Mouse (Mus musculus): Measurements from ENCODE around the gene Dusp7. TPM values are rescaled to one million over a fixed set of nuclear protein-coding genes. Genes with fewer than 3 reads are reported as not detected.

The Dusp7 gene
- polyA plus RNA-seq, 1 experiment, result 223 TPM

- no peak overlapping the region for H3K4me3 ChIP-seq (replicated peaks; ENCODE audit: extremely low read depth, low read depth, low read length)
- WGBS, result 45% methylated on average over 7 of the region's 7 CpGs
These were observed 3.1 kb upstream of the Dusp7 start for GRCm38 (mm10) chr9:106365333-106365732.

DNA sequence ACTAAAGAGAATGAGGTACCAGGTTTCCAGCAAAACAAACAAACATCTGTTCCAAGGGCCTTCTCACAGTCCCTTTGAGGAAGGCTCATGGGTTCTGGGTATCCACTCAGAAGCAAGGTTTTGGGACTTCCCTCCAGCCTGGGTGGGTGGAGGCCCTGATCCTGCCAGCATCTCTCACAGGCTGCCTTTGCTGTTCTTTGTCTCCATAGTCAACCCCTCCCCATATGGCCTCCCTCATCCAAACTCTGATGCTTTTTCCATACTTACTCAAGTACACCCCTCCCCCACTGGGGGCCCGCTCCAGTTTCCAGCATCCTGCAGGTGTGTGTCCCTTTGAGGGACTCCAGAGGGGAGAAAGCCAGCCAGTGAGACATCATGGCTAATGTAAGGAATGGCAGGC, 2.2 kb upstream of the Dusp7 start:
- no peak overlapping the region for H3K4me3 ChIP-seq (replicated peaks; ENCODE audit: extremely low read depth, low read depth, low read length)
- WGBS, result 50% methylated on average over 1 of the region's 1 CpGs

More at GRCm38 (mm10) chr9:106365333-106365732, 3.1 kb upstream of the Dusp7 start:
- TF ChIP-seq CTCF (IDR thresholded peaks at IDR 0.05; ENCODE audit: insufficient read depth, low read length), result no peak
- DNase-seq, result no peak
- 0 out of 2 replicates have a peak, but pooled peaks cover 4% of the 10 kb centered on the region for H3K4me1 ChIP-seq (ENCODE audit: control insufficient read depth, insufficient read depth, low read length)

GRCm38 (mm10) chr9:106367001-106367400, 1.4 kb upstream of the Dusp7 start:
- Histone ChIP-seq H3K4me1 (ENCODE audit: control insufficient read depth, insufficient read depth, low read length) (peaks cover 14% of the 10 kb centered on the region), H3K4me3 (replicated peaks; ENCODE audit: extremely low read depth, low read depth, low read length) (peak overlapping the region; percentile 6)
- no peak for DNase-seq
- TF ChIP-seq CTCF (IDR thresholded peaks at IDR 0.05; ENCODE audit: insufficient read depth, low read length) (no peak), POLR2A (IDR thresholded peaks at IDR 0.05; ENCODE audit: borderline replicate concordance, extremely low read depth, low read depth, low read length) (no peak)
- 17% methylated on average over 5 of the region's 5 CpGs for WGBS

More for the DNA sequence above, 2.2 kb upstream of the Dusp7 start:
- no peak for TF ChIP-seq POLR2A (IDR thresholded peaks at IDR 0.05; ENCODE audit: borderline replicate concordance, extremely low read depth, low read depth, low read length)
- no peak for DNase-seq
- peaks cover 9% of the 10 kb centered on the region for H3K4me1 ChIP-seq (ENCODE audit: control insufficient read depth, insufficient read depth, low read length)

DNA sequence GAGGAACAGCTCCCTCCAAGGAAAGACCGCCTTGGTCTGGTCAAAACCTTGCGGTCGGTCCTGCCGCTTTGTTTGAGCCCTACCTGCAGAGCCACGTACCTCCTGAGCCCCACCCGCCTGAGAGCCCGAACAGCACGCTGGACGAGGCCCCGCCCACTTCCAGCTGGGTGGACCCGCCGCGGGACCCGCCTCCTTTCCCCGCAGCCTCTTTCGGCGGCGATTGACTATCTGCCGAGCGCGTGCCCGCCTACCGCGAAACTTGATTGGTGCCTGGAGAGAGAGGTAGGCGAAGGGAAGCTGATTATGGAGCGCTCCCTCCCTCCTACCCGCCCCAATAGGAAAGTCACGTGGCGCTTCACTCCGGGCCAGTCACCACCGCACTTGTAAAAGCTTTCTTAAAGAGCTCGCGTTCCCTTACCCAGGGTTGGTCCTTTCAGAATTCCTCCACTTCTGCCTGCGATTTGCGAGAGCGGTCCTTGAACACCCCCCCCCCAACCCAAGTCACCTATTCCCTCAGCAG, 780 bp upstream of the Dusp7 start:
- Histone ChIP-seq H3K4me3 (replicated peaks; ENCODE audit: extremely low read depth, low read depth, low read length) (peak overlapping the region; percentile 73), H3K4me1 (ENCODE audit: control insufficient read depth, insufficient read depth, low read length) (peaks cover 20% of the 10 kb centered on the region)
- TF ChIP-seq CTCF (IDR thresholded peaks at IDR 0.05; ENCODE audit: insufficient read depth, low read length) (no peak), POLR2A (IDR thresholded peaks at IDR 0.05; ENCODE audit: borderline replicate concordance, extremely low read depth, low read depth, low read length) (peak; percentile 90; the same call in 1 of the 2 replicates)
- under 1% methylated on average over 36 of the region's 36 CpGs for WGBS
- DNase-seq, result peak; percentile 99

DNA sequence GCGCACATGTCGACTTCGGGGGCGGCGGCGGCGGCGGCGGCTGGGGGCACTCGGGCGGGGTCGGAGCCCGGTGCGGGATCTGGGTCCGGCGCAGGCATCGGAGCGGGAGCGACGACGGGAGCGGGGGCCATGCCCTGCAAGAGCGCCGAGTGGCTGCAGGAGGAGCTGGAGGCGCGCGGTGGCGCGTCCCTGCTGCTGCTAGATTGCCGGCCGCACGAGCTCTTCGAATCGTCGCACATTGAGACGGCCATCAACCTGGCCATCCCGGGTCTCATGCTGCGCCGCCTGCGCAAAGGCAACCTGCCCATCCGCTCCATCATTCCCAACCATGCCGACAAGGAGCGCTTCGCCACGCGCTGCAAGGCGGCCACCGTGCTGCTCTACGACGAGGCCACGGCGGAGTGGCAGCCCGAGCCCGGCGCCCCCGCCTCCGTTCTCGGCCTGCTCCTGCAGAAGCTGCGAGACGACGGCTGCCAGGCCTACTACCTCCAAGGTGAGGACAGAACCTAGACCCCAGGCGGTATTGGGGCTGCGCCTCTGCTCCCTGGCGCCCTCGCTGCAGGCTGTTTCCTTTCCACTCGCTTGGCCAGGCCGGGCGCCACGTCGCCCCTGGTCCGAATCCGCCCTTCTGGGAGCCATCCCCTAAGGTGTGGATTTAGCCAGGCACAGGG, 534 bp downstream of the Dusp7 start:
- peaks cover 26% of the 10 kb centered on the region for H3K4me1 ChIP-seq (ENCODE audit: control insufficient read depth, insufficient read depth, low read length)
- under 1% methylated on average over 71 of the region's 72 CpGs for WGBS
- peak overlapping the region; percentile 83 for H3K4me3 ChIP-seq (replicated peaks; ENCODE audit: extremely low read depth, low read depth, low read length)
- peak; percentile 69 for DNase-seq
- TF ChIP-seq POLR2A (IDR thresholded peaks at IDR 0.05; ENCODE audit: borderline replicate concordance, extremely low read depth, low read depth, low read length), result 0 out of 2 replicates have a peak, but pooled peaks have one; percentile 21
- TF ChIP-seq CTCF (IDR thresholded peaks at IDR 0.05; ENCODE audit: insufficient read depth, low read length), result no peak

GRCm38 (mm10) chr9:106369801-106370485, 1.5 kb downstream of the Dusp7 start:
- 6% methylated on average over 11 of the region's 11 CpGs for WGBS
- peaks cover 24% of the 10 kb centered on the region for H3K4me1 ChIP-seq (ENCODE audit: control insufficient read depth, insufficient read depth, low read length)
- H3K4me3 ChIP-seq (replicated peaks; ENCODE audit: extremely low read depth, low read depth, low read length), result peak overlapping the region; percentile 83
- DNase-seq, result peak; percentile 50
- TF ChIP-seq POLR2A (IDR thresholded peaks at IDR 0.05; ENCODE audit: borderline replicate concordance, extremely low read depth, low read depth, low read length) (no peak), CTCF (IDR thresholded peaks at IDR 0.05; ENCODE audit: insufficient read depth, low read length) (no peak)

- WGBS, result 55% methylated on average over 30 of the region's 30 CpGs
- peak; percentile 31 for DNase-seq
These were observed 2.4 kb downstream of the Dusp7 start for GRCm38 (mm10) chr9:106370620-106371383.

GRCm38 (mm10) chr9:106371384-106371671, 2.9 kb downstream of the Dusp7 start:
- no peak for DNase-seq
- Histone ChIP-seq H3K4me3 (replicated peaks; ENCODE audit: extremely low read depth, low read depth, low read length) (peak overlapping the region; percentile 54), H3K4me1 (ENCODE audit: control insufficient read depth, insufficient read depth, low read length) (peaks cover 22% of the 10 kb centered on the region)
- 25% methylated on average over 6 of the region's 6 CpGs for WGBS
- TF ChIP-seq CTCF (IDR thresholded peaks at IDR 0.05; ENCODE audit: insufficient read depth, low read length) (no peak), POLR2A (IDR thresholded peaks at IDR 0.05; ENCODE audit: borderline replicate concordance, extremely low read depth, low read depth, low read length) (no peak)

More at GRCm38 (mm10) chr9:106370620-106371383, 2.4 kb downstream of the Dusp7 start:
- TF ChIP-seq CTCF (IDR thresholded peaks at IDR 0.05; ENCODE audit: insufficient read depth, low read length) (no peak), POLR2A (IDR thresholded peaks at IDR 0.05; ENCODE audit: borderline replicate concordance, extremely low read depth, low read depth, low read length) (no peak)
- H3K4me3 ChIP-seq (replicated peaks; ENCODE audit: extremely low read depth, low read depth, low read length), result peak overlapping the region; percentile 83
- peaks cover 22% of the 10 kb centered on the region for H3K4me1 ChIP-seq (ENCODE audit: control insufficient read depth, insufficient read depth, low read length)

DNA sequence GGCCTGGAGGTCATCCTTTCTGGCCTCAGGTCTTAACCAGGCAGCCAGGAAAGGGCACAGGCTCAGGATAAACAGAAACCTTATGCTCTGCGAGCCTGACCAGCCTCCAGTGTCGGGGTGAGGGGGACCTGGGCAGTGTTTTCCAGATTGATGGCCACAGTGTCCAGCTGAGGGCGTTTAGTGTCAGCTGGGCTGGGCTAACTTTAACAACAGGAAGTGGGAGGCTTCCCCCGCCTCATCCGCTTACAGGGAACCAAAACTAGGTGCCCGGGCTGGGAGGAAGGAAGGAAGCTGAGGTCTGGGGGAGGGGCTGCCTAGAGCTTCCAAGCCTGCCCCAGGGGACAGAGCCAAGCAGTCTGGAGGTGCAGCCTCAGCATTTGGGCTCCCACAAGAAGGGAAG, 3.3 kb downstream of the Dusp7 start:
- peak; percentile 76 for DNase-seq
- WGBS, result under 1% methylated on average over 6 of the region's 6 CpGs

More for the DNA sequence above, 3.3 kb downstream of the Dusp7 start:
- Histone ChIP-seq H3K4me1 (ENCODE audit: control insufficient read depth, insufficient read depth, low read length) (peaks cover 22% of the 10 kb centered on the region), H3K4me3 (replicated peaks; ENCODE audit: extremely low read depth, low read depth, low read length) (peak overlapping the region; percentile 54)
- peak; percentile 42; the same call in 1 of the 2 replicates for TF ChIP-seq POLR2A (IDR thresholded peaks at IDR 0.05; ENCODE audit: borderline replicate concordance, extremely low read depth, low read depth, low read length)
- TF ChIP-seq CTCF (IDR thresholded peaks at IDR 0.05; ENCODE audit: insufficient read depth, low read length), result no peak
